Mouse (Mus musculus) T-helper 17 cell (primary cell): ENCODE results near the gene Smarcb1.

Experiments used
- in situ Hi-C, 2 experiments: fragments of 300-600 bp; cut with MboI, MseI; formaldehyde crosslinking; loops; 1 replicate in 1 of 2; 2 replicates in 1 of 2; pipeline ENCODE4 v1.15.1; 2025; ENCODE audit warnings: high pct_unique_total_duplicates in 2 of 2

The Smarcb1 gene

DNA sequence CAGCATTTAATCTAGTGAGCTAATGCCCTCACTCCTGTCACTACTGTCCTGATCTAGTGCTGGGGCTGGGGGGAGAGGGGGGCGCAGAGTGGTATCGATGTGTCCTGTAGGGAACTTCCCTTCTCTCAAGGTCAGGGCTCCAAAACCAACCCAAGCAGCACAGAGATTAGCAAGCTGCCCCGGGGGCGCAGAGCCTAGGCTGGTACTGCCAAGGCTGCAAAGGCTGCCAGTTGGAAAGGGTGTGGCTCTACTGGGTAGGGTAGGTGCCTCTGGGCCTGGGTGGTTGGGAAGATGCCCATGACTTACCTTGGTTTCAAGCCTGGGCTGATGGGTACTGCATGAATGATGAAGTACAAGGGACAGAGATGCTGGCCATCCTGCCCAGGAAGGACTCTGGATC is 63.8 kb downstream of the Smarcb1 start:
- in situ Hi-C loops = loop anchor here (5.0 to 10.0 kb wide), 5 partner anchors 90 to 273 kb away; partner anchors contain the start of gene Ggt5 (in 2 of the 2)

DNA sequence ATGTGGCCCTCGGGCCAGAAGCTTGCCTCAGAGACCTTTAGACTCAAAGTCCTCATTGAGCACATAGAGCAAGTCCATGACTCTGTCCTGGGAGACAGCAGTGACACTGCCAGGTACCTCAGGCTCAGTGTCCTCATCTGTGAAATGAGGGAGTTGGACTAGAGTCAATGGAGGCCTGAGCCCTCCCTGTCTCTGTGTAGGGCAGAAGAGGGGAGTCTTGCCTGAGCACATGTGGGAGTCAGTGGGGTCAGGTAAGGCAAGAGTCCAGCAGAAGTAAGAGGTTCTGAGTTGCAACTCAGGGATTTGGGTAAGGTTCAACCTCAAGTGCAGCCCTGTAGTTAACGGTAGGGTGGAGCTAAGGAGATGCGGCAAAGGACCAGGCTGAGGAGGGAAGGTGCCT is 64.4 kb downstream of the Smarcb1 start:
- in situ Hi-C loops = loop anchor here (5.0 to 10.0 kb wide), 5 partner anchors 90 to 272 kb away; partner anchors contain the start of gene Ggt5 (in 2 of the 2)

DNA sequence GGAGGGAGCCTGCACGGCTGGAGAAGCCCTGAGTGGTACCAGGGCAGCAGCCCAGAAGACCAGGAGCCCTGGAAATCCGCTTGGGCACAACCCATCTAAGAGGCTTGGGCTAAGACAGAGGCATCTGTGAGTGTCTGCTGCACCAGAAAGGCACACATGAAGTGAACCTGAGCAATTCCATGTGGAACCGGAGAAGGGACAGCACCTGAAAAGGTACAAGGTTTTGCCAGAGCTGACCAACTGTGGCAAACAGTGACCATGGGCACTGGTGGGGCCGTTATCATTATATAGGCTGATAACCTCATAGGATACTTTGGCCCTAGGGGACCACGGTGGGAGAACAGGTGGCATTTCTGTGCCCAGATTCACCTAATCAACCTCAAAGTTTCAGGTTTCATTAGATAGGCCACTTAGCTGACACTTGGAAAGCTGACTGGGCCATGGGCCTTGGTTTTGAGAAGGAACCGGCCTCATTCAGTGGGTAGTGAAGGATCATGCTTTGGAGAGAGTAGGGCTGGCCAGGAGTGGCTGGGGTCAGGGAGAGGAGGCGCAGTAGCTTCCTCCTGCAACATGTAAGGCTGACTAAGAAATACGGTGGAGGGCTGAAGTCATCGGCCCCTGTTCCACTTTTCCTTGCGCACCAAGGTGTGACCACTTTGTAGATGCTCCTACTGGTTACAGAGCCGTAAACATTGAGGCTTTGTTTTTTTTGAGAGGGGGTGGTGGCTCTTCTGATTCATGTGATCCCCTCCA is 65.1 kb downstream of the Smarcb1 start:
- in situ Hi-C loops = loop anchor here (5.0 to 10.0 kb wide), 5 partner anchors 89 to 272 kb away; partner anchors contain the start of gene Ggt5 (in 2 of the 2)

DNA sequence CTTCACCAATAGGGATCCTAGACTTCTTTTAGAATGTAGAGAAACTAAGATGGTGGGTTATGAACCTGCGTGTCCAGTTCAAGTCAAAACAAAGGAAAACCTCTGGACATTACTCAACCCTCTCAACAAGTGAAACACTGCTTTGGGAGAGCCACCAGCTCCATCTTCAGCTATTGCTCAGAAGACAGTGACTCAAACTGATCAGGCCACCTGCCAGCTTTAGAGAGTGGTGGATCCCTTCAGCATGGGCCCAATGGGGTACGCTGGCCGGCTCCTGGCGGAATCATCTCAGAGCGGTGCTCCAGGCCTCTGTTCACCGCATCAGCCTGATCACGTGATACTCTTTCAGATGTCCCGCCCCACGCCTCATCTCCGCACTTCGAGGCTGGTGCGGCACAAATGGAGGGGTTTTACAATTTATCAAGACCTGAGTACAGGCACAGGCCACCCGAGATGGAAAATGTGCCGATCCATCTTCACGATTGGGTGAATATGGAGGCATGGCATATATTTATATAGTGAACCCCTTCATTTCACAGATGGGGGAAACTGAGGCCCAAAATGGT is 65.9 kb downstream of the Smarcb1 start:
- in situ Hi-C loops = loop anchor here (5.0 to 10.0 kb wide), 5 partner anchors 88 to 271 kb away; partner anchors contain the start of gene Ggt5 (in 2 of the 2)

DNA sequence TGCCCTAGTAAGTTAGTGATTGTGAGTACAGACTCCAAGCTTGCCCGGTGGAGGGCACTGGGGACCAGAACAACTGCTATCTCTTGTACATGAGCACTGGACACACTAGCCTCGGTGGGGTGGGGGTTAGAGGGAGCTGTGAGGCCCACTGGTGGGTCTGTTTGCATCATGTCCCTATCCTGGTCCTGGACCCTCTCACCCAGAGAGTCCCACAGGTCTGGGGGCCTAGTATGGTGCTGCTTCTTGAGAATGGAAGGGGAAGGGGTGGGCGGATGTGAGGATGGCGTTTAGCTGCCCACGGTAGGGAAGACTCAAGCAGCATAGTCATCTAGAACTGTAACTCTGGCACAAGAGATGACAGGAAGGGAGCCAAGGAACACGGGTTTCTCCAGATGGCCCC is 66.6 kb downstream of the Smarcb1 start:
- in situ Hi-C loops = loop anchor here (5.0 to 10.0 kb wide), 5 partner anchors 87 to 270 kb away; partner anchors contain the start of gene Ggt5 (in 2 of the 2)

DNA sequence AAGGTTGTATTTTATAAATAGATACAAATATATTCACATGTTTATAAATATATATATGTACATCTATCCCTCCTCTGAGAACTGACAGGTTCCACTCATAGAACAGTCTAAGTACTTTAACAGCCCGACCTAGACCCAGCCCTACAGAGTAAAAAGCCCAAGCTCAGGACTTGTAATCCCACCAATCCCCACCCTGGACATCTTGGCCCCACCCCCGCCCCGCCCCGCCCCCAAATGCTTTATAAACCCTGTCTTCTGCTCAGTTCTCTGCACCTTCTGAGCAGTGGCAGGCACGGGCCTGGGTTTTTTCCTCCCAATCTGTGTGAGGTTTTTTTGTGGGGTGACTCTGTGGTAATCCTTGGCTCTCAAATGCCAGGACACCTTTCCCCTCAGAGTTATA is 67.3 kb downstream of the Smarcb1 start:
- in situ Hi-C loops = loop anchor here (10.0 kb wide), 2 partner anchors 109 to 269 kb away; partner anchors contain the start of gene Ggt5 (in 1 of the 2)

DNA sequence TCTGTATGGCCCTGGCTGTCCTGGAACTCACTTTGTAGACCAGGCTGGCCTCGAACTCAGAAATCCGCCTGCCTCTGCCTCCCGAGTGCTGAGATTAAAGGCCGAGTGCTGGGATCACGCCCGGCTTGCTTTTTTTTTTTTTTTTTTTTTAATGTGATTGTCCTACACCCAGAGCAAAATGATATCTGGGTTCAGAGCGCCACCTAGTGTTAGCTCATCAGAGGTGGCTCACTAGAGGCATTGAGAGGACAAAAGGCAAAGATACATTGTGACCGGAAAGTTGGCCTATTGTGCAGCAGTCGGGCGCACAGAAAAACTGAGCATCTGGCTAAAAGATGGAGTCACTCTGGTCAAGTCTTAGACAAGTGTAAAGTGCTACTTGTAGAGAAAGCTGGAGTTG is 68.0 kb downstream of the Smarcb1 start:
- in situ Hi-C loops = loop anchor here (10.0 kb wide), 2 partner anchors 109 to 269 kb away; partner anchors contain the start of gene Ggt5 (in 1 of the 2)

DNA sequence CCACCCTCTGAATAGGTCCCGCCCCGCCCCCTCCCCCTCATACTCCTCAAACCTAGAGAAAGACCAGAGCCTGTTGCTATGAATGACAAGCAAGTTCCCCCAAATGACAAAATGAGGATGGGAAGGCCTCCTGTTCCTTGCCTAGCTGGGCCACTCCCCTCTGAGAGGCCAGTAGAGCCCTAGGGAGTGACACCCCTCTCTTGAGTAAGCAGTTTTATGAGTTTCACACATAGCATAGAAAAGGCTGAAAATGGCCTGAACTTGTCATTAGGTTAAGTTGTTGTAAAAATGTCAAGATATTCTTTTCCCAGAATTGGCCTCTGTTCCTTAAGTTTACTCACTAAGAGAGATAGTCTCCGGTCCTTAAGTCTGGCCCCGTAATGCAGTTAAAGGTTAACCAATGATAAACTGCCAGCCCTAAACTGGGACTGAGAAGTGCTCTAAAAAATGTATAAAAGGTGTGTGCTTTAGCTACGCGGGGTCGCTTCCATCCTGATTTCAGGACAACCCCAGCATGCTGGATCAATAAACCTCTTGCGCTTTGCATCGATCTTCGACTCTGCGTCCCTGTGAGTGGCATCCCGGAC is 68.8 kb downstream of the Smarcb1 start:
- in situ Hi-C loops = loop anchor here (10.0 kb wide), 2 partner anchors 108 to 268 kb away; partner anchors contain the start of gene Ggt5 (in 1 of the 2)

DNA sequence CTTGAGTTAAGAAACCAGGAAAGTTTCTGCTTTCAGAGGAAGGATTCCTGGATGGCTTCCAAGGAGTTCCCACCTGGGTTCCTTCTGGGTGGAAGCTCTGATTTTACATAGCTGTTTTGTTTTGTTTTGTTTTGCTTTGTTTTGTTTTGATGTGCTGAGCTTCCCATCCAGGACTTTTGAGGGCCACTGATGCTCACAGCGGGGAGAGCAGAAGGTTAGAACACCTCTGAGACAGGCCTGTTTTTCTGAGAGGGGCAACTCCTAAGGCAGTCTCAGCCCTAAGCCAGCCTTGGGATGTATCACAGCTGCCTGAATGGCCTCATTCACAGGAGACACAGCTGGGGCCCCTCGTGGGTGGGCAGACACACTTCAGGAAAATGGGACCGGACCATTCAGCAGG is 69.7 kb downstream of the Smarcb1 start:
- in situ Hi-C loops = loop anchor here (10.0 kb wide), 2 partner anchors 107 to 267 kb away; partner anchors contain the start of gene Ggt5 (in 1 of the 2)

DNA sequence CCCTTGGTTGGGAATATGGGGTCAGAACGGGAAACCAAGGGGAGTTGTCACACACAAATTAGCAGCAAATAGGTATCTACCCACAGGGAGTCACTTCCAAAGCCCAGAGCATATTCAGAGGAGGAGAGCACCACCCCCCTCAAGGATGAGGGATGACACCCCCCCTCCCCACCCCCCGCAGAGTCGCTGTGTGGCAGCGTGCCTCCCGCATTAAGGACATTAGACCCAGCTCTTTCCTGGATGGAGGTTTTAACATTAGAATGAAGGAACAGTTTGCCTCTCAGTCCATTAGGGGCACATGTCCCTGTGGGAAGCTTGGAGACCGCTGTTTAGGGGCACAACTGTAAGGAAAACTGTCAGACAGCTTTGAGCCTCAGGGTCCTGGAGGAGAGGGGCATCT is 70.3 kb downstream of the Smarcb1 start:
- in situ Hi-C loops = loop anchor here (10.0 kb wide), 2 partner anchors 106 to 266 kb away; partner anchors contain the start of gene Ggt5 (in 1 of the 2)

DNA sequence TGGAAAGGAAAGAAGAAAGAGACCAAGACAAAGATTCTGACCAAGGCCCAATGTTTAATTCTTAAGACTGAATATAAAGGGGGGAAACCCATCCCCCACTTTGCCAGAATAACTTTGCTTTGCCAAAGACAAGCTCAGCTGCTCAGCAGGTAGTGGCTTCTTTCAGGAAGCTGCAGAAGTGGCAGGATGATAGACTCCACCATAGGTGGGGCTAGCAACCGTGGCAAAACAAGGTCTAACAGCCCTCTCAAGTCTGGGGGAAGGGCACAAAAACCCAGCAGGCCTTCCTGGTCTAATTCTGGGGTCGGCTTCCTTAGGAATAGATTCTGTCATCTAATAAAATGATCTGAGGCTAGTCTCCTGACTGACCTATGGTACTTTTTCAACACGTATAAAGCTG is 73.0 kb downstream of the Smarcb1 start:
- in situ Hi-C loops = no loop called here
